Mouse (Mus musculus) limb, embryonic 15.5 days (tissue): ENCODE data around the gene Creb3l1. TPM values are rescaled to one million over a fixed set of nuclear protein-coding genes. Genes with fewer than 3 reads are reported as not detected.
A peak's percentile ranks its signal among the peaks of the same experiment; 100 is the strongest.

ENCODE experiments used
- ATAC-seq: fragments of 200-750 bp; cut with Nextera tagmentation; 2 replicates; pipeline ENCODE4 v1.8.0; 2017; ENCODE audit warnings: low read depth, moderate TSS enrichment; ENCODE audit not compliant: insufficient number of reproducible peaks, low FRiP score, low TSS enrichment
- H3K27ac ChIP-seq: fragments of 300-500 bp; sonication (generic); 2 replicates; pipeline ENCODE4 v1.5.1; 2015; ENCODE audit warnings: moderate library complexity, mild to moderate bottlenecking, inconsistent platforms
- H3K27me3 ChIP-seq: fragments of 300-500 bp; sonication (generic); 2 replicates; pipeline ENCODE4 v1.6.1; 2015; ENCODE audit warnings: inconsistent platforms
- H3K36me3 ChIP-seq: fragments of 300-500 bp; sonication (generic); 2 replicates; pipeline ENCODE4 v1.6.1; 2015; ENCODE audit warnings: inconsistent platforms
- H3K4me1 ChIP-seq: fragments of 300-500 bp; sonication (generic); 2 replicates; pipeline ENCODE4 v1.6.1; 2015; ENCODE audit warnings: inconsistent platforms
- H3K4me2 ChIP-seq: fragments of 300-500 bp; sonication (generic); 2 replicates; pipeline ENCODE4 v1.6.1; 2015; ENCODE audit warnings: mild to moderate bottlenecking, inconsistent platforms
- H3K4me3 ChIP-seq: fragments of 300-500 bp; sonication (generic); 2 replicates; pipeline ENCODE4 v1.5.1; 2015; ENCODE audit warnings: mild to moderate bottlenecking, inconsistent platforms
- H3K9ac ChIP-seq: fragments of 300-500 bp; sonication (generic); 2 replicates; pipeline ENCODE4 v1.6.1; 2015; ENCODE audit warnings: inconsistent platforms
- H3K9me3 ChIP-seq: fragments of 300-500 bp; sonication (generic); 2 replicates; pipeline ENCODE4 v1.6.1; 2016; ENCODE audit warnings: inconsistent platforms
- WGBS: fragments of 180-500 bp; shearing (Covaris S2); methylation state at CpG from one replicate; pipeline ENCODE4 v1.1.7; 2015; 5-methylcytosine and 5-hydroxymethylcytosine counted together
- polyA plus RNA-seq: library from polyadenylated mRNA; unstranded; fragments of >200 nt; fragmentation: Nextera tagmentation; extraction: Ambion mirVana; gene quantifications from 2 replicates; pipeline ENCODE4 v1.2.1, GENCODE M21; 2015

Creb3l1 gene
- polyA plus RNA-seq, 1 experiment from 2014 or later = 30.4 TPM

GRCm38 (mm10) chr2:91947397-91948150 is 76.7 kb downstream of the Creb3l1 start:
- no peak overlapping the region for H3K4me3 ChIP-seq
- H3K27ac ChIP-seq = peak overlapping the region; percentile 57
- no peaks in the 10 kb centered on the region for H3K27me3 ChIP-seq
- ATAC-seq = no peak
- WGBS = 55% methylated on average over 11 of the region's 11 CpGs
- no peak overlapping the region for H3K9ac ChIP-seq
- no peaks in the 10 kb centered on the region; the same call in 1 of the 2 replicates for H3K36me3 ChIP-seq
- H3K4me1 ChIP-seq = peaks cover 57% of the 10 kb centered on the region
- no peaks in the 10 kb centered on the region for H3K9me3 ChIP-seq
- no peak overlapping the region for H3K4me2 ChIP-seq

GRCm38 (mm10) chr2:91946836-91947235 is 77.5 kb downstream of the Creb3l1 start:
- Histone ChIP-seq H3K4me3 (no peak overlapping the region), H3K9me3 (no peaks in the 10 kb centered on the region), H3K36me3 (no peaks in the 10 kb centered on the region; the same call in 1 of the 2 replicates), H3K9ac (no peak overlapping the region), H3K4me1 (peaks cover 57% of the 10 kb centered on the region), H3K27ac (no peak overlapping the region), H3K4me2 (no peak overlapping the region), H3K27me3 (no peaks in the 10 kb centered on the region)
- 59% methylated on average over 6 of the region's 6 CpGs for WGBS
- no peak for ATAC-seq

DNA sequence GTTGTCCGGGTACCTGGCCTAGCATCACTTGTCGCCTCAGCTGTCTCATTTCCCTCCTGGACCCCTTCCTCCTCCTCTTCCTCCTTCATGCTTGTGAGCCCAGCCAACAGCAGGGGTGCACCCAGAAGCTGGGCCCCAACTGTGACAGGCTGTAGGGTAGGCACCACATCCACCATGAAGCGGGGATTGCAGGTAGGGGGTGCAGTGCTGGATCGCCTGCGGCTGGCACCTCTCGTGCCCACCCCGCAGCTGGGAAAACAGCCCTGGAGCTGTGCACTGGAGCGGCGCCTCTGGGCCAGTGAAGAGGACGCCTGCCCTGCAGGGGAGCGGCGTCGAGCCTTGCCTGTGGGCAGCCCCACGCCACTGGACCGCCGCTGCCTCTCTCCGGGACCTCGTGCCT is 78.8 kb downstream of the Creb3l1 start, which contains the start of gene Gm9821:
TSS of gene Gm9821 (plus strand) at position 221 of the 400 bp plus-strand sequence.
- Histone ChIP-seq H3K36me3 (peaks cover 4% of the 10 kb centered on the region), H3K4me1 (peaks cover 53% of the 10 kb centered on the region), H3K27ac (peak within 1 kb of the TSS; percentile 47), H3K9ac (no peak within 1 kb of the TSS), H3K4me3 (no peak within 1 kb of the TSS), H3K9me3 (no peaks in the 10 kb centered on the region), H3K4me2 (no peak within 1 kb of the TSS), H3K27me3 (no peaks in the 10 kb centered on the region)
- ATAC-seq = no peak
- 93% methylated on average over 18 of the region's 18 CpGs for WGBS

DNA sequence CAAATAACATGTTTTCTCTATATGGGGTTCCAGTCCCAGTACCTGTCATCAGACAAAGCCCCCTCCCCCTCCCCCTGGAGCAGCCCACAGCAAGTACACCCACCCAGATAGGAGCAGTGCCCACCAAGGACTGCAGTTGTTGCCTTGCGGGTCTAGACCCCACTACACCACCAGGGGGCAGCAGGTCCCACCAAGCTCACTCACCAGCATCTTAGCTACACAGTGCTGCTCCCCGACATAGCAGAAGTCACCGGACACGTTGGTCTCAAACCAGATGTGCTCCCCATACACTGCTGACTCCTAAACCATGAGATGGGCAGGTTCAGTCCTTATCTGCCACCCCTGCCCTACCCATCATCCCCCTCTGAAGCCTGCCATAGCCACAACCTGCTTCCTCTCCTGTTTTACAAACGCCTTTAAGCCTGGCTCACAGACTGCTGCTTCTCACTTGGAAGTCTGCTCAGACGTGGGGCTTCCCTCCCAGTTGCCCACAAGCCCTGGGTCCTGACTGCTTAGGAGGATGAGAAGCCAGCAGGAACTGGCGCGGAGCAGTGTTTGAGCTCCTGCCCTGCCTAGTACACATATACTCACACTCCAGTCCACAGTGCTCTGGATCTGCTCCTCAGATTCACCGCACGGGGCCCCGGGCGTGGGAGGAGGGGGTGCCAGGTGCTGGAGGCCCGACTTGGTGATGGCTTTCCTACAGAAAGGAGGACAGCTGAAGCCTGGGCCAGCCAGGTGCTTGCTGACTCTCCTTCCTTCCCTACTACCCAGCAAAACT is 79.9 kb downstream of the Creb3l1 start:
- WGBS = 41% methylated on average over 13 of the region's 13 CpGs

GRCm38 (mm10) chr2:91942356-91942755 is 81.9 kb downstream of the Creb3l1 start:
- H3K36me3 ChIP-seq = peaks cover 35% of the 10 kb centered on the region
- no peak overlapping the region for H3K4me3 ChIP-seq
- 78% methylated on average over 6 of the region's 6 CpGs for WGBS
- no peak for ATAC-seq
- H3K4me1 ChIP-seq = peaks cover 25% of the 10 kb centered on the region
- no peak overlapping the region for H3K4me2 ChIP-seq
- no peaks in the 10 kb centered on the region for H3K27me3 ChIP-seq
- H3K9ac ChIP-seq = no peak overlapping the region
- no peak overlapping the region for H3K27ac ChIP-seq
- H3K9me3 ChIP-seq = no peaks in the 10 kb centered on the region

More for the DNA sequence above, 79.9 kb downstream of the Creb3l1 start:
- H3K27me3 ChIP-seq = no peaks in the 10 kb centered on the region
- no peak overlapping the region for H3K4me3 ChIP-seq
- ATAC-seq = peak; percentile 36; the same call in 1 of the 2 replicates
- peaks cover 15% of the 10 kb centered on the region for H3K36me3 ChIP-seq
- H3K9me3 ChIP-seq = no peaks in the 10 kb centered on the region
- peak overlapping the region; percentile 47; the same call in 1 of the 2 replicates for H3K27ac ChIP-seq
- H3K9ac ChIP-seq = no peak overlapping the region
- no peak overlapping the region for H3K4me2 ChIP-seq
- peaks cover 42% of the 10 kb centered on the region for H3K4me1 ChIP-seq

DNA sequence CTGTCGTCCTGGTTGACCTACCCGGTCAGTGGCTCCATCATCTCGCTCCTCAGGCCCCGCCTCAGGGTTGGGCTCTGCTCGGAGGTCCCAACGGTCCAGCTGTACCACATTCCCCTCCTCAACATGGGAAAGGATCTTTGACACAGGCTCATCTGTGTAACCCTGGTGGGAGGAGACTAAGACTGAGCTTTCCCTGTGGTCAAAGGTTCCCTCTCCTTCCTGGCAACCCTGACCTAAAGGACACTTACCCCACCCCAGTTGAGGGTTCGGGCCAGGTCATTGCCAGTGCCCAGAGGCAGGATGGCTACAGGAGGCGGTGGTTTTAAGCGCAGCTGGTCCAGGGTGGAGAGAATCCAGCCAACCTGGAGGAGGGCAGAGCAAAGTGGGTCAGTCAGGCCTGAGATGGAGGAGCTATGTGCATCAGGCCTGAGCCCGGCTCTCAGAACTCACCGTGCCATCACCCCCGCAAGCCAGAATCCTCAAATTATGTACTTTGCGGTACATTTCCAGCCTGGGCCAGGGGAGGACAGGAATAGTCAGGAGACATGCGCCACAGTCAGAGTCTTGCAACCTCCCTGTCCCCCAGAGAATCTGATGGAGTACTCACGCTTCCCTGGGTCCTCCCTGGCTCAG is 84.9 kb downstream of the Creb3l1 start:
- Histone ChIP-seq H3K9me3 (no peaks in the 10 kb centered on the region), H3K9ac (no peak overlapping the region), H3K4me3 (no peak overlapping the region), H3K4me1 (peaks cover 4% of the 10 kb centered on the region), H3K27me3 (no peaks in the 10 kb centered on the region), H3K36me3 (peaks cover 64% of the 10 kb centered on the region), H3K27ac (no peak overlapping the region), H3K4me2 (no peak overlapping the region)
- no peak for ATAC-seq
- 87% methylated on average over 15 of the region's 15 CpGs for WGBS

GRCm38 (mm10) chr2:91936154-91936553 is 88.1 kb downstream of the Creb3l1 start:
- Histone ChIP-seq H3K4me1 (peaks cover 20% of the 10 kb centered on the region), H3K27me3 (no peaks in the 10 kb centered on the region), H3K9me3 (no peaks in the 10 kb centered on the region), H3K4me3 (no peak overlapping the region), H3K4me2 (no peak overlapping the region), H3K9ac (no peak overlapping the region), H3K36me3 (peaks cover 76% of the 10 kb centered on the region), H3K27ac (no peak overlapping the region)
- no peak for ATAC-seq
- 87% methylated on average over 7 of the region's 7 CpGs for WGBS

GRCm38 (mm10) chr2:91934826-91935525 is 89.3 kb downstream of the Creb3l1 start:
- peaks cover 32% of the 10 kb centered on the region for H3K4me1 ChIP-seq
- no peak for ATAC-seq
- no peaks in the 10 kb centered on the region for H3K27me3 ChIP-seq
- WGBS = 83% methylated on average over 9 of the region's 9 CpGs
- H3K36me3 ChIP-seq = peaks cover 67% of the 10 kb centered on the region
- no peak overlapping the region for H3K27ac ChIP-seq
- no peaks in the 10 kb centered on the region for H3K9me3 ChIP-seq
- no peak overlapping the region for H3K4me2 ChIP-seq
- no peak overlapping the region for H3K9ac ChIP-seq
- no peak overlapping the region for H3K4me3 ChIP-seq

GRCm38 (mm10) chr2:91934016-91934415 is 90.3 kb downstream of the Creb3l1 start:
- ATAC-seq = no peak
- Histone ChIP-seq H3K9me3 (no peaks in the 10 kb centered on the region), H3K4me1 (peaks cover 38% of the 10 kb centered on the region), H3K4me3 (no peak overlapping the region), H3K9ac (no peak overlapping the region), H3K36me3 (peaks cover 57% of the 10 kb centered on the region), H3K27me3 (no peaks in the 10 kb centered on the region), H3K27ac (no peak overlapping the region), H3K4me2 (no peak overlapping the region)
- 45% methylated on average over 8 of the region's 8 CpGs for WGBS

- Histone ChIP-seq H3K9ac (no peak overlapping the region), H3K9me3 (no peaks in the 10 kb centered on the region), H3K4me1 (peaks cover 42% of the 10 kb centered on the region), H3K27me3 (no peaks in the 10 kb centered on the region), H3K4me3 (no peak overlapping the region), H3K4me2 (no peak overlapping the region), H3K27ac (peak overlapping the region; percentile 61; the same call in 1 of the 2 replicates), H3K36me3 (peaks cover 52% of the 10 kb centered on the region)
- ATAC-seq = no peak
- 43% methylated on average over 9 of the region's 9 CpGs for WGBS
Observed at GRCm38 (mm10) chr2:91933471-91933870, 90.8 kb downstream of the Creb3l1 start.

DNA sequence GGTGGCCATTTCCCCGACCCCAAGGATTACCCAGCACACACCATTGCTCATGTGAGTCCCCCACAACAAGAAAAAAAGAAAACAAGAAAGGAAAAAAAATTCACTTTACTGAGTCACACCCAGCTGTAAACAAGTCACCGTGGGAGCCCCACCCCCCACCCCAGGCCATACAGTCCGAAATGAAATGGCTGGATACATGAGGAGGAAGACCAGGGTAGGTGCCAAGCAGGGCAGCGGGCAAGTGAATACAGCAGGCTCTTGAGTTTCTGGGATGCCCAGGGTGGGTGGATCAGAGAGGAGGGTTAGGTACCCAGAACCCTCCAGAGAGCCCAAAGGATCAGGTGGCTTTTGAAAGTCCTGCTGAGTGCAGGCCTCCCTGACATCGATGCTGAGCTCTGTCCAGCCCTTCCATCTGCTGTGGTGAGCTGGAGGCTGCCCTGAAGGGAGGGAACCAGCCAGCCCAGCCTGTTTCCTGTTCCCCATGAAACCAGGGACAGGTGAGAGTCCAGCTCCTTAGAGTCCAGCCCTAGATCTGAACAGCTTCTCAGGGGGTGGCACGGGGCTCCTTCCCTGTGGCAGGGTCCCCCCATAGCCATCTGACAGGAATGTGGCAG is 91.5 kb downstream of the Creb3l1 start:
- Histone ChIP-seq H3K36me3 (peaks cover 46% of the 10 kb centered on the region), H3K4me1 (peaks cover 47% of the 10 kb centered on the region), H3K4me3 (0 out of 2 replicates have a peak overlapping the region, but pooled peaks have one; percentile 64)

More for the DNA sequence above, 91.5 kb downstream of the Creb3l1 start:
- Histone ChIP-seq H3K9me3 (no peaks in the 10 kb centered on the region), H3K27me3 (no peaks in the 10 kb centered on the region), H3K4me2 (peak overlapping the region; percentile 75), H3K27ac (peak overlapping the region; percentile 94), H3K9ac (0 out of 2 replicates have a peak overlapping the region, but pooled peaks have one; percentile 14)
- ATAC-seq = no peak
- 27% methylated on average over 6 of the region's 6 CpGs for WGBS
